Mouse (Mus musculus) MEL (cell line): ENCODE results near the gene Ap1b1. TPM values are rescaled to one million over a fixed set of nuclear protein-coding genes. Genes with fewer than 3 reads are reported as not detected.

Source experiments
- DNase-seq: peaks from one replicate; pipeline ENCODE4 v3.0.0; 2011; ENCODE audit warnings: low read depth, low spot score
- H3K27ac ChIP-seq: 2 replicates; pipeline ENCODE4 v1.5.1; 2012; ENCODE audit warnings: low read depth, mild to moderate bottlenecking, control low read depth, low read length, moderate library complexity; ENCODE audit not compliant: control insufficient read depth
- H3K27me3 ChIP-seq, 2 experiments: fragments of 150-350 bp in 1 of 2; sonication (generic) in 1 of 2; 2 replicates each; pipeline ENCODE4 v1.6.1; 2012; ENCODE audit warnings: low read length in 2 of 2, mild to moderate bottlenecking in 2 of 2, improper control_type of control experiment in 1 of 2, moderate library complexity in 1 of 2; ENCODE audit not compliant: insufficient read depth in 2 of 2, control insufficient read depth in 1 of 2
- H3K36me3 ChIP-seq, 2 experiments: 2 replicates each; pipeline ENCODE4 v1.6.1; 2012 to 2014; ENCODE audit warnings: low read length in 2 of 2, improper control_type of control experiment in 1 of 2, inconsistent platforms in 1 of 2, mild to moderate bottlenecking in 1 of 2; ENCODE audit not compliant: insufficient read depth in 2 of 2, control insufficient read depth in 1 of 2
- H3K4me1 ChIP-seq, 2 experiments: fragments of 150-350 bp in 1 of 2; sonication (generic) in 1 of 2; 2 replicates each; pipeline ENCODE4 v1.6.1; 2012; ENCODE audit warnings: low read length in 2 of 2, improper control_type of control experiment in 1 of 2, mild to moderate bottlenecking in 1 of 2; ENCODE audit not compliant: insufficient read depth in 2 of 2, control insufficient read depth in 1 of 2
- H3K4me3 ChIP-seq, 2 experiments: fragments of 150-350 bp in 1 of 2; sonication (generic) in 1 of 2; 2 replicates each; pipeline ENCODE4 v1.5.1; 2012; ENCODE audit warnings: low read depth in 2 of 2, low read length in 2 of 2, mild to moderate bottlenecking in 2 of 2, moderate library complexity in 2 of 2, control low read depth in 1 of 2, improper control_type of control experiment in 1 of 2; ENCODE audit not compliant: control insufficient read depth in 1 of 2, insufficient read depth in 1 of 2
- H3K79me2 ChIP-seq: 2 replicates; pipeline ENCODE4 v1.6.1; 2012; ENCODE audit warnings: mild to moderate bottlenecking, low read length, moderate library complexity; ENCODE audit not compliant: control insufficient read depth, poor library complexity, insufficient read depth
- H3K9ac ChIP-seq: 2 replicates; pipeline ENCODE4 v1.6.1; 2012; ENCODE audit warnings: low read depth, mild to moderate bottlenecking, control low read depth, low read length, moderate library complexity; ENCODE audit not compliant: control insufficient read depth, poor library complexity, severe bottlenecking
- H3K9me3 ChIP-seq: fragments of 150-350 bp; sonication (generic); replicated peaks from 2 replicates; pipeline ENCODE4 v1.6.1; 2012; ENCODE audit warnings: mild to moderate bottlenecking, low read length, improper control_type of control experiment, moderate library complexity; ENCODE audit not compliant: insufficient read depth
- CHD1 ChIP-seq: IDR thresholded peaks from 2 replicates; pipeline ENCODE4 v1.6.1; 2012; ENCODE audit warnings: low read depth, mild to moderate bottlenecking, inconsistent platforms, low read length, improper control_type of control experiment
- E2F4 ChIP-seq: IDR thresholded peaks from 2 replicates; pipeline ENCODE4 v1.6.1; 2011; ENCODE audit warnings: low read depth, low read length, improper control_type of control experiment, borderline replicate concordance
- EP300 ChIP-seq, 2 experiments: IDR thresholded peaks; 2 replicates each; pipeline ENCODE4 v1.6.1; 2011; ENCODE audit warnings: improper control_type of control experiment in 2 of 2, low read length in 2 of 2, low read depth in 1 of 2, mild to moderate bottlenecking in 1 of 2
- HCFC1 ChIP-seq: IDR thresholded peaks from 2 replicates; pipeline ENCODE4 v1.6.1; 2012; ENCODE audit warnings: low read depth, mild to moderate bottlenecking, inconsistent platforms, low read length, improper control_type of control experiment, moderate library complexity
- JUND ChIP-seq: IDR thresholded peaks from 2 replicates; pipeline ENCODE4 v1.6.1; 2011; ENCODE audit warnings: low read depth, mild to moderate bottlenecking, improper control_type of control experiment, low read length
- MAFK ChIP-seq: IDR thresholded peaks from 2 replicates; pipeline ENCODE4 v1.6.1; 2011; ENCODE audit warnings: low read depth, mild to moderate bottlenecking, low read length, improper control_type of control experiment, borderline replicate concordance
- MAZ ChIP-seq: IDR thresholded peaks from 2 replicates; pipeline ENCODE4 v1.6.1; 2012; ENCODE audit warnings: low read depth, mild to moderate bottlenecking, inconsistent platforms, low read length, improper control_type of control experiment
- MEF2A ChIP-seq: IDR thresholded peaks from 2 replicates; pipeline ENCODE4 v1.6.1; 2014; ENCODE audit warnings: low read depth, mild to moderate bottlenecking, inconsistent platforms, low read length, improper control_type of control experiment; ENCODE audit not compliant: poor library complexity, insufficient replicate concordance, severe bottlenecking; ENCODE audit errors: extremely low read depth
- MXI1 ChIP-seq: IDR thresholded peaks from 2 replicates; pipeline ENCODE4 v1.6.1; 2011; ENCODE audit warnings: mild to moderate bottlenecking, low read depth, low read length, improper control_type of control experiment
- NELFE ChIP-seq: IDR thresholded peaks from 2 replicates; pipeline ENCODE4 v1.6.1; 2011; ENCODE audit warnings: low read depth, low read length, improper control_type of control experiment
- NRF1 ChIP-seq: IDR thresholded peaks from 2 replicates; pipeline ENCODE4 v1.6.1; 2014; ENCODE audit warnings: low read depth, mild to moderate bottlenecking, inconsistent platforms, low read length, improper control_type of control experiment, moderate library complexity; ENCODE audit not compliant: poor library complexity, insufficient read depth, severe bottlenecking
- POLR2AphosphoS2 ChIP-seq: IDR thresholded peaks from 2 replicates; pipeline ENCODE4 v1.6.1; 2011; ENCODE audit warnings: low read length, improper control_type of control experiment
- RCOR1 ChIP-seq: IDR thresholded peaks from 2 replicates; pipeline ENCODE4 v1.6.1; 2012; ENCODE audit warnings: low read depth, mild to moderate bottlenecking, inconsistent platforms, low read length, improper control_type of control experiment
- SIN3A ChIP-seq: IDR thresholded peaks from 2 replicates; pipeline ENCODE4 v1.6.1; 2012; ENCODE audit warnings: low read length, improper control_type of control experiment, inconsistent platforms
- SMC3 ChIP-seq: IDR thresholded peaks from 2 replicates; pipeline ENCODE4 v1.6.1; 2011; ENCODE audit warnings: low read depth, low read length, improper control_type of control experiment
- TAL1 ChIP-seq: IDR thresholded peaks from 2 replicates; pipeline ENCODE4 v1.6.1; 2012; ENCODE audit warnings: mild to moderate bottlenecking, inconsistent platforms, low read length, moderate library complexity, mixed read lengths
- UBTF ChIP-seq: IDR thresholded peaks from 2 replicates; pipeline ENCODE4 v1.6.1; 2012; ENCODE audit warnings: low read depth, mild to moderate bottlenecking, inconsistent platforms, low read length, improper control_type of control experiment, moderate library complexity, borderline replicate concordance; ENCODE audit not compliant: insufficient read depth
- ZMIZ1 ChIP-seq: IDR thresholded peaks from 2 replicates; pipeline ENCODE4 v1.6.1; 2012; ENCODE audit warnings: low read depth, mild to moderate bottlenecking, inconsistent platforms, low read length, improper control_type of control experiment, moderate library complexity
- polyA plus RNA-seq, 2 experiments: library from polyadenylated mRNA; stranded (reverse) in 1 of 2; unstranded in 1 of 2; fragments of >175 nt in 1 of 2; fragments of >200 nt in 1 of 2; gene quantifications; 2 replicates each; pipeline versions ENCODE4 v1.2.1 to v1.2.4; 2012; ENCODE audit warnings: low replicate concordance in 2 of 2, low read depth in 1 of 2; ENCODE audit not compliant: insufficient read length in 2 of 2, insufficient read depth in 1 of 2, missing spikeins in 1 of 2
- total RNA-seq: library from RNA; depleted of rRNA; stranded (reverse); fragments of 300-350 nt; gene quantifications from 2 replicates; pipeline ENCODE4 v1.2.3, GENCODE M21; 2012

The Ap1b1 gene
- total and polyA plus RNA-seq, 3 experiments: 60.1 to 79.3 TPM; not detected in 1

DNA sequence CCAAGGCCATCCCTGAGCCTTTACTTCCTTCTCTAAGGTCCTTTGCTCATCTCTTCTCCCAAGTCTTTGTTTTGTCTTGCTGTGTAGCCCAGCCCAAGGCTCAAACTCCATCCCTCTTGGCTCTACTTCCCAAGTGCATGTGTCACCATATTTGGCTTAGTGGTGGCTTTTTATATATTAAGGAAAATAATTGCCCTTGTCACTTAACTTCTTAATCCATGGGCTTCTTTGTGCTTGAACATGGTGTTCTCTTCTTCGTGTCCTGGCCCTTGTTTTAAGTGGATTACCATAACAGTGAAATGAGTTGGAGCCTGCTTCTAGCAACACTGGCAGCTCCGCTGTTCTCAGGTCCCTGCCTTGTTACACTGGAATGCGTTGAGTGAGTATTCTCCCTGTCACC is 9.1 kb downstream of the Ap1b1 start:
- Histone ChIP-seq H3K27me3 (no peaks in the 10 kb centered on the region), H3K9ac (no peak overlapping the region), H3K36me3 (peaks cover 0 to 3% of the 10 kb centered on the region in 2 experiments; a peak in 3 of 4 replicates), H3K79me2 (peaks cover 2% of the 10 kb centered on the region; the same call in 1 of the 2 replicates), H3K4me3 (no peak overlapping the region), H3K9me3 (no peaks in the 10 kb centered on the region), H3K4me1 (no peaks in the 10 kb centered on the region), H3K27ac (no peak overlapping the region)
- TF ChIP-seq E2F4 (no peak), TAL1 (no peak), SIN3A (no peak), CHD1 (no peak), SMC3 (no peak), RCOR1 (no peak)
- no peak for DNase-seq

DNA sequence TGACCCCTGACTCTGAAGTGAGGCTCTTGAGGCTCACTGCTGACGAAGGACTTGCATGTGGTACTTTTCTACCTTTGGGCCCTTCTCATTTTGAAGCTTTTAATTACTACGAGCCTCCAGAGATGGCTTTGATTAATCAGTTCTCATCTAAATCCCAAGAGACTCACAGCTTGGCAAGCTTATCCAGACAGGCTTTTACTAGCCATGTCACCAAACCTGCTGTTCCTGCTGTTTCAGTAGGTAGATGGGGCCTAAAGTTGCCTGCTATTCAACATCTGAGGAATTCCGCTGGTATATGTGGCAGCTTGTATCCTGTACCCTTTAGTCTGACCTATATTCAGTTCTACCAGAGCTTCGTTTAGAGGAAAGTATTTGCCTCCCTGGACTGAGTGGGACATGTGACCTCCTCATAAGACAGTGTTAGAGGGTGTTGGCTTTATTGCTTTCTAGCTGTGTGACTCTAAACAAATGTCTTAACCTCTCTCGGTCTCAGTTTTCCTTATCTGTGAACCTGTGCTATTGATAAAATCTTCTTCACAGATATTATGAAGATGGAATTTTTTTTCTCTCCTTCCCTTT is 10.1 kb downstream of the Ap1b1 start:
- Histone ChIP-seq H3K9ac (no peak overlapping the region), H3K79me2 (peaks cover 2% of the 10 kb centered on the region; the same call in 1 of the 2 replicates), H3K9me3 (no peaks in the 10 kb centered on the region), H3K36me3 (peaks cover 0 to 6% of the 10 kb centered on the region in 2 experiments; a peak in 2 of 4 replicates), H3K4me3 (no peak overlapping the region), H3K27ac (no peak overlapping the region), H3K4me1 (no peaks in the 10 kb centered on the region), H3K27me3 (no peaks in the 10 kb centered on the region)
- DNase-seq: no peak
- TF ChIP-seq ZMIZ1 (no peak), MAZ (no peak), EP300 (IDR thresholded peaks at IDR 0.05; ENCODE audit: low read depth in 1 of 2, low read length in 2 of 2) (no peak), JUND (no peak), MAFK (no peak), MEF2A (no peak), RCOR1 (no peak)

DNA sequence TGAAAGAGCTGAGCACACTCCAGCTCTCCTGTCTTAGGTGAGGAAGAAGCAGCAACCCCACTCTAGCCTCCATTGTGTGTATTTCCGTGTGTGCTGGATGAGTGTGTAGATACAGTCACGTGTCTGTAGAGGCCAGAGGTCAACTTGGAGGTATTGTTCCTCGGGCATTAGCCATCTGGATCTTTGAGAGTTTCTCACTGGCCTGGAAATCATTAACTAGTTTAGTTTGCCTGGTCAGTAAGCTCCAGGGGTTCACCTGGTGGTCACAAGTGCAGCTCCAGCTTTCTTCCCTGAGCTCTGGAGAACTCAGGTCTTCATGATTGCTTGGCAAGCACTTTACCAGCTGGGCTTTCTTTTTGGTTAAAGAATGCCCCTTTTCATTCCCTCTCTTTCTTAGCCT is 11.7 kb downstream of the Ap1b1 start:
- no peaks in the 10 kb centered on the region for H3K9me3 ChIP-seq
- no peak overlapping the region for H3K4me3 ChIP-seq
- peaks cover 4 to 8% of the 10 kb centered on the region in 2 experiments; a peak in 3 of 4 replicates for H3K4me1 ChIP-seq
- no peak overlapping the region for H3K9ac ChIP-seq
- peaks cover 10 to 13% of the 10 kb centered on the region in 2 experiments for H3K36me3 ChIP-seq
- peaks cover 2% of the 10 kb centered on the region; the same call in 1 of the 2 replicates for H3K79me2 ChIP-seq
- no peak for DNase-seq
- H3K27ac ChIP-seq: no peak overlapping the region
- TF ChIP-seq UBTF (no peak), MAFK (no peak), NELFE (no peak), POLR2AphosphoS2 (no peak), MXI1 (no peak), NRF1 (no peak), CHD1 (no peak), HCFC1 (no peak), E2F4 (no peak), MAZ (no peak)
- H3K27me3 ChIP-seq: no peaks in the 10 kb centered on the region
